Mouse (Mus musculus) liver, embryonic 14.5 days (tissue): ENCODE data around the gene Zar1l.

Experiments used
- CTCF ChIP-seq: IDR thresholded peaks from 2 replicates; pipeline ENCODE4 v1.5.1; 2016; ENCODE audit warnings: antibody characterized with exemption, low read depth, control low read depth
- EP300 ChIP-seq: IDR thresholded peaks from 2 replicates; pipeline ENCODE4 v1.6.1; 2016; ENCODE audit warnings: antibody characterized with exemption, low read depth

DNA sequence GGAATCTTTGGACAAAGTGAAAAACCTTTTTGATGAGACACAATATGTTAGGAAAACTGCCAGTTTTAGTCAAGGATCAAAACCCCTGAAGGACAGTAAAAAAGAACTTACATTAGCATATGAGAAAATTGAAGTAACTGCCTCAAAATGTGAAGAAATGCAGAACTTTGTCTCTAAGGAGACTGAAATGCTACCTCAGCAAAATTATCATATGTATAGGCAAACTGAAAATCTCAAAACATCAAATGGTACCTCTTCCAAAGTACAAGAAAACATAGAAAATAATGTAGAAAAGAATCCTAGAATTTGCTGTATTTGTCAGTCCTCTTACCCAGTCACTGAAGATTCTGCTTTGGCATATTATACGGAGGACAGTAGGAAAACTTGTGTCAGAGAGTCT lies 23.3 kb upstream of the Zar1l start:
- TF ChIP-seq CTCF (no peak), EP300 (no peak)
